Mouse (Mus musculus): ENCODE data around the gene Cyp4a10.

- TF ChIP-seq CTCF (IDR thresholded peaks at IDR 0.05; ENCODE audit: low read depth) = no peak
- TF ChIP-seq EP300 (IDR thresholded peaks at IDR 0.05; ENCODE audit: low read depth) = no peak
Observed at GRCm38 (mm10) chr4:115557861-115558561, 39.9 kb downstream of the Cyp4a10 start.
